Mouse (Mus musculus) embryonic facial prominence, embryonic 14.5 days (tissue): Measurements from ENCODE around the gene Enpep. TPM values are rescaled to one million over a fixed set of nuclear protein-coding genes. Genes with fewer than 3 reads are reported as not detected.

Source experiments
- ATAC-seq: fragments of 200-750 bp; cut with Nextera tagmentation; 2 replicates; pipeline ENCODE4 v1.8.0; 2017; ENCODE audit warnings: low read depth, moderate number of reproducible peaks, moderate TSS enrichment
- DNase-seq: peaks from one replicate; pipeline ENCODE4 v3.0.0-alpha.2; 2015; ENCODE audit warnings: low spot score
- H3K27ac ChIP-seq: fragments of 300-500 bp; sonication (generic); replicated peaks from 2 replicates; pipeline ENCODE4 v1.5.1; 2014; ENCODE audit warnings: low read depth, mild to moderate bottlenecking, low read length, moderate library complexity
- H3K27me3 ChIP-seq: fragments of 300-500 bp; sonication (generic); replicated peaks from 2 replicates; pipeline ENCODE4 v1.6.1; 2014; ENCODE audit warnings: low read length; ENCODE audit not compliant: control insufficient read depth, insufficient read depth
- H3K36me3 ChIP-seq: fragments of 300-500 bp; sonication (generic); 2 replicates; pipeline ENCODE4 v1.6.1; 2014; ENCODE audit warnings: low read length, mixed read lengths; ENCODE audit not compliant: control insufficient read depth, insufficient read depth
- H3K4me1 ChIP-seq: fragments of 300-500 bp; sonication (generic); 2 replicates; pipeline ENCODE4 v1.6.1; 2014; ENCODE audit warnings: antibody characterized with exemption, low read length; ENCODE audit not compliant: control insufficient read depth, insufficient read depth
- H3K4me2 ChIP-seq: fragments of 300-500 bp; sonication (generic); 2 replicates; pipeline ENCODE4 v1.6.1; 2014; ENCODE audit warnings: low read depth, mild to moderate bottlenecking, low read length, moderate library complexity, mixed read lengths
- H3K4me3 ChIP-seq: fragments of 300-500 bp; sonication (generic); 2 replicates; pipeline ENCODE4 v1.5.1; 2014; ENCODE audit warnings: low read depth, mild to moderate bottlenecking, low read length
- H3K9ac ChIP-seq: fragments of 300-500 bp; sonication (generic); 2 replicates; pipeline ENCODE4 v1.6.1; 2014; ENCODE audit warnings: low read depth, mild to moderate bottlenecking, low read length, moderate library complexity, mixed read lengths
- H3K9me3 ChIP-seq: fragments of 300-500 bp; sonication (generic); 2 replicates; pipeline ENCODE4 v1.6.1; 2016; ENCODE audit warnings: low read length; ENCODE audit not compliant: control insufficient read depth
- WGBS: fragments of 180-500 bp; shearing (Covaris S2); extraction: QIAGEN DNeasy Blood & Tissue Kit; methylation state at CpG from one replicate; pipeline ENCODE4 v1.1.7; 2014; 5-methylcytosine and 5-hydroxymethylcytosine counted together
- polyA plus RNA-seq: library from polyadenylated mRNA; unstranded; fragments of >200 nt; fragmentation: Nextera tagmentation; extraction: Ambion mirVana; gene quantifications from 2 replicates; pipeline ENCODE4 v1.2.1, GENCODE M21; 2014

Enpep gene
- polyA plus RNA-seq: 9.2 and 10.5 TPM in 2 replicates

- DNase-seq: peak; percentile 88
- 0 out of 2 replicates have a peak, but pooled peaks cover 6% of the 10 kb centered on the region for H3K4me1 ChIP-seq
- H3K4me3 ChIP-seq: peak within 1 kb of the TSS; percentile 28
- peak within 1 kb of the TSS; percentile 26 for H3K9ac ChIP-seq
- H3K4me2 ChIP-seq: peak within 1 kb of the TSS; percentile 48
- H3K27me3 ChIP-seq: no peaks in the 10 kb centered on the region
- 0 out of 2 replicates have a peak within 1 kb of the TSS, but pooled peaks have one; percentile 35 for H3K27ac ChIP-seq
- 24% methylated on average over 13 of the region's 13 CpGs for WGBS
- ATAC-seq: peak; percentile 75
- H3K9me3 ChIP-seq: no peaks in the 10 kb centered on the region
- no peaks in the 10 kb centered on the region for H3K36me3 ChIP-seq
These were observed at the start of gene Enpep for GRCm38 (mm10) chr3:129332586-129332985. Gene Enpep (minus strand): TSS chr3:129332720.

DNA sequence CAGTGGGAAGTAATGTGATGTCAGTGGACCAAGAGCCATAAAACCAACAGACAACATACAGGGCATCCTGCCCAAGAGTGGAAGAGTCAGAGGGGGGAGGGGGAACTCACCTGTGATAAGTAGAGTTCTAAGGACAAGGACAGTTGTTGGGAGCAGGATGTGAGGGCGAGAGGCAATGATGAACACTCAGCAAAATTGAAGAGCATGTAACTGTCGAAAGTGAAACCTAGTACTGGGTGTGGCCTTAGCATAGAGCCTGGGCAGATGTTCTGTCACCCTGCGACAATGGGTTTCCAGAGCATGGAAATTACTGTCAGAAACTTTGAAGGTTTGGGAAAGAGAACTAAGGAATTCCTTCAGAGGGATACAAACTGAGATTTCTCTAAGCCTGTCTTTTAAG lies 46.6 kb upstream of the Enpep start:
- no peak overlapping the region for H3K4me3 ChIP-seq
- no peak overlapping the region for H3K9ac ChIP-seq
- no peak for ATAC-seq
- 71% methylated on average over 3 of the region's 3 CpGs for WGBS
- no peaks in the 10 kb centered on the region for H3K27me3 ChIP-seq
- no peak overlapping the region for H3K27ac ChIP-seq
- no peaks in the 10 kb centered on the region for H3K36me3 ChIP-seq
- no peak for DNase-seq
- no peaks in the 10 kb centered on the region for H3K9me3 ChIP-seq
- no peaks in the 10 kb centered on the region for H3K4me1 ChIP-seq
- no peak overlapping the region for H3K4me2 ChIP-seq

GRCm38 (mm10) chr3:129375087-129375486 lies 42.6 kb upstream of the Enpep start:
- no peaks in the 10 kb centered on the region for H3K36me3 ChIP-seq
- no peak for DNase-seq
- H3K4me1 ChIP-seq: no peaks in the 10 kb centered on the region
- H3K27me3 ChIP-seq: no peaks in the 10 kb centered on the region
- no peak for ATAC-seq
- H3K9me3 ChIP-seq: no peaks in the 10 kb centered on the region
- H3K4me2 ChIP-seq: no peak overlapping the region
- whole genome bisulfite sequencing: 92% methylated on average over 3 of the region's 3 CpGs
- H3K27ac ChIP-seq: no peak overlapping the region
- H3K4me3 ChIP-seq: no peak overlapping the region
- H3K9ac ChIP-seq: no peak overlapping the region

DNA sequence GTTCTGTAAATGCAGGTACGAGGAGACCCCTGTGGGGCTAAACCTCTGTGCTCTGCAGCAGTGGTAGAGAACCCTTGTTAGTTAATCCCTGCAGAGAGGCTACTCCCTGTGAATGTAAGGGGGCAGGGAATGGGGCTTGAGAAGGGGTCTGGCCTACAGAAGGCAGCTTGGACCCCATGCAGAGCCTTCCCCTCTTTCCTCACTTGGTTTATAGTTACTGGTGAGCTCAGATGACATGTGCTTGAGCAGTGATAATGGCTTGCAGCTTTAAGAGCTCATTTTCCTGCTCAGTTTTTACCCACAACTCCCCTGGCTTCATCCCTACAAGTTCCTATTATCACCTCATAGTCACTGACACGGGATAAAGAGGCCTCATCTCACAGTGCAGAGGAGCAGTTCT lies 40.6 kb upstream of the Enpep start:
- Histone ChIP-seq H3K36me3 (no peaks in the 10 kb centered on the region), H3K27me3 (no peaks in the 10 kb centered on the region), H3K9me3 (no peaks in the 10 kb centered on the region), H3K27ac (no peak overlapping the region), H3K4me2 (no peak overlapping the region), H3K4me1 (no peaks in the 10 kb centered on the region), H3K9ac (no peak overlapping the region), H3K4me3 (no peak overlapping the region)
- DNase-seq (no peak), ATAC-seq (no peak)
- 26% methylated on average over 2 of the region's 2 CpGs for WGBS

DNA sequence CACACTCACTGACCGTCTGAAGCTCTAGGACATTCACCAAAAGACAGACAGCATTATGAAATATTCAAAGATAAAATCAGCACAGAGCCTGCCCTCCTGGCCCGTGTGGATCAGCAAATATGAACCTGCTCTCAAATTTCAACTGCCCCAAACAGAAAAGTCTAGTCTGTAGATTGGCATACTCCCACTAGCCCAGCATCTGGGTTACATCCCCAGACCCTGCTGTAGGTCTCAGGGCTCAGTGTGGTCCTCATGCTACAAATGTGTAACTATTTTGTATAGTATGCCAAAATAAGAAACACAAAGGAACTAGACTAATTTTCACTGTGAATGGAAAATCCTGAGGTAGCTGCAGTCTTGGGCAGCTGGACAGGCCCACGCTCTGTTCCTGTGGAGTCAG lies 37.0 kb upstream of the Enpep start:
- DNase-seq (no peak), ATAC-seq (no peak)
- Histone ChIP-seq H3K9me3 (0 out of 2 replicates have a peak, but pooled peaks cover 4% of the 10 kb centered on the region), H3K4me3 (no peak overlapping the region), H3K4me1 (peaks cover 8% of the 10 kb centered on the region; the same call in 1 of the 2 replicates), H3K27ac (no peak overlapping the region), H3K4me2 (no peak overlapping the region), H3K36me3 (no peaks in the 10 kb centered on the region), H3K27me3 (no peaks in the 10 kb centered on the region), H3K9ac (no peak overlapping the region)
- 62% methylated on average over 3 of the region's 3 CpGs for WGBS

DNA sequence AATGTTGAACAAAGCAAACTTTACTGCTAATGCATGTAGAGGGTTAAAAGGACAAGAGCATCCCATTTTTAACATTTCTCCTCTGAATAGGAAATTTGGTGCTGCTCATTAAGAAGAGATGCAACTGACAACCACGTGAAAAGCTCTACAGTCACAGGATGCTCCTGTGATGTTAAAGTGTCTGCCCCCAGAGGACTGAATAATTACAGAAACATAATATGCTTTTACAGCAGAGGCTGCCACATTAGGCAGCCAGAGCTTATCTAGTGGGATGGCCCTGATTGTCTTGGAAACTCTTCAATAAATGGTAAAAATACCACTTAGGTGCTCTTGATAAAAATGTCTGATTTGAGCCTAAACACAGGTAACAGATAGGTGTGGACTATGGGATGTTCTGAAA lies 33.4 kb upstream of the Enpep start:
- Histone ChIP-seq H3K4me3 (no peak overlapping the region), H3K4me2 (no peak overlapping the region), H3K27ac (no peak overlapping the region), H3K9me3 (0 out of 2 replicates have a peak, but pooled peaks cover 4% of the 10 kb centered on the region), H3K27me3 (no peaks in the 10 kb centered on the region), H3K4me1 (peaks cover 8% of the 10 kb centered on the region; the same call in 1 of the 2 replicates), H3K9ac (no peak overlapping the region), H3K36me3 (no peaks in the 10 kb centered on the region)
- 65% methylated on average over 1 of the region's 1 CpGs for WGBS
- ATAC-seq (no peak), DNase-seq (no peak)

- ATAC-seq (no peak), DNase-seq (no peak)
- WGBS: 64% methylated on average over 2 of the region's 2 CpGs
- no peak overlapping the region for H3K4me3 ChIP-seq
- H3K36me3 ChIP-seq: no peaks in the 10 kb centered on the region
- no peaks in the 10 kb centered on the region for H3K27me3 ChIP-seq
- H3K9me3 ChIP-seq: 0 out of 2 replicates have a peak, but pooled peaks cover 4% of the 10 kb centered on the region
- no peak overlapping the region for H3K27ac ChIP-seq
- no peak overlapping the region for H3K4me2 ChIP-seq
- no peak overlapping the region for H3K9ac ChIP-seq
- H3K4me1 ChIP-seq: peaks cover 8% of the 10 kb centered on the region; the same call in 1 of the 2 replicates
These were observed 32.4 kb upstream of the Enpep start for GRCm38 (mm10) chr3:129364818-129365390.

DNA sequence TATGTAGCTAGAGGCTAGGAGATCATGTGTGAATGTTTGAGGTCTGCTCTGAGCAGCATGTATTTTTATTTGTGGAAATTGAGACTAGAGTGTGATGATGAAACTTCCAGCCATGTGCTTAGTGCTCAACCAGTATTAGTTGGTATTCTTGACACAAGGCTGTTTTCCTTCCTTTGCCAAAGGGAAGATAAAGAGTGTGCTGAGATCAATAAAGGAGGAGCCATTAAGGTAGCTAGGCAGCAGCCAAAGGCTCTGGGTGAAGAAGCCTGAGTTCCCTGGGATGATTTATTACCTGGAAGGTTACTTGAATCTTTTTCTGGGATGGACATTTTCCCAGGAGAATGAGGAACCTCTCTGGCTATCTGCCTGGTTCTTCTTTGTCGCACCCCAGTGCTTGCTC lies 30.9 kb upstream of the Enpep start:
- DNase-seq (no peak), ATAC-seq (no peak)
- 0 out of 2 replicates have a peak, but pooled peaks cover 4% of the 10 kb centered on the region for H3K9me3 ChIP-seq
- peaks cover 8% of the 10 kb centered on the region; the same call in 1 of the 2 replicates for H3K4me1 ChIP-seq
- no peaks in the 10 kb centered on the region for H3K27me3 ChIP-seq
- no peak overlapping the region for H3K9ac ChIP-seq
- 83% methylated on average over 1 of the region's 1 CpGs for WGBS
- no peak overlapping the region for H3K4me2 ChIP-seq
- no peaks in the 10 kb centered on the region for H3K36me3 ChIP-seq
- H3K27ac ChIP-seq: no peak overlapping the region
- H3K4me3 ChIP-seq: no peak overlapping the region

DNA sequence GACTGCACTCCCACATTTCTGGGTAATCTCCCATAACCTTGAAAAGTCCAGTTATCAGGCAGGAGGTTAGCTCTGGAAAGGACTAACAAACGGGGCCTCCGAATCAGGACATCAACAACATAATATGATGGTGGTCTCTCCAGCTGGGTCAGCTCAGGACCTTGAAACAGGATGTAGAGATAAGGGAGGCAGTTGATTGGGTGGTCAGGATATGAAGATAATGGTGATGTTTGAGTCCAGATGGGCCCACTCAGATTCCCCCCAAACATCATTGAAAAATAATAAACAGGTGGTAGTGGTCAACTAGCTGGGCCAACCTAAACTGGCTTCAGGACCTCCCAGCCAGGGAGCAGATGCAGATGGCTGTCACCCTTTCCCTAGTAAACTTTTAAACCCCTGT lies 25.6 kb upstream of the Enpep start:
- H3K4me3 ChIP-seq: no peak overlapping the region
- no peaks in the 10 kb centered on the region for H3K27me3 ChIP-seq
- WGBS: 83% methylated on average over 2 of the region's 2 CpGs
- no peak overlapping the region for H3K27ac ChIP-seq
- H3K4me1 ChIP-seq: no peaks in the 10 kb centered on the region
- no peaks in the 10 kb centered on the region for H3K9me3 ChIP-seq
- ATAC-seq (no peak), DNase-seq (no peak)
- H3K4me2 ChIP-seq: no peak overlapping the region
- H3K9ac ChIP-seq: no peak overlapping the region
- no peaks in the 10 kb centered on the region for H3K36me3 ChIP-seq
